Mouse (Mus musculus) forelimb bud, embryonic 11.5 days (tissue): ENCODE results near the gene Rbfox3.
A peak's percentile ranks its signal among the peaks of the same experiment; 100 is the strongest.

Experiments
- DNase-seq: peaks from one replicate; pipeline ENCODE4 v3.0.0-alpha.2; 2012; ENCODE audit warnings: low read depth, low spot score

Gene Rbfox3

DNA sequence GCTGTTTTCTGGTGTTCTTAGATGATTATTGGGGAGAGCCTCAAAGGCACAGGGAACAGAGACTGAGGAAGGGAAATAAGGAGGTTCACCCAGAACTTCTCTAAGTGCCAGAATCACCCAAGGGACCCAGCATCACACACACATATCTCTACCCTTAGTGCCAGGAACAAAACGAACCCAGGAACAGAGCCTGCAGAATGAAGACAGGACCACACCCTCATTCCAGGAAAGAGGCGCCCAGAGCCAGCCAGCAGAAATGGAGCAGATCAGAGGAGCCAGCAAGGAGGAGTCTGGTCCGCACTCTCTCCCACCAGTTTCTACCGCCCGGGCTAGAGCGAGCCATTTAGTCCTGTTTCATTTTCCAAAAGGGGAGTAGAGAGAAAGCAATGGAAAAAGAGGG, 358.4 kb downstream of the Rbfox3 start:
- DNase-seq: no peak

DNA sequence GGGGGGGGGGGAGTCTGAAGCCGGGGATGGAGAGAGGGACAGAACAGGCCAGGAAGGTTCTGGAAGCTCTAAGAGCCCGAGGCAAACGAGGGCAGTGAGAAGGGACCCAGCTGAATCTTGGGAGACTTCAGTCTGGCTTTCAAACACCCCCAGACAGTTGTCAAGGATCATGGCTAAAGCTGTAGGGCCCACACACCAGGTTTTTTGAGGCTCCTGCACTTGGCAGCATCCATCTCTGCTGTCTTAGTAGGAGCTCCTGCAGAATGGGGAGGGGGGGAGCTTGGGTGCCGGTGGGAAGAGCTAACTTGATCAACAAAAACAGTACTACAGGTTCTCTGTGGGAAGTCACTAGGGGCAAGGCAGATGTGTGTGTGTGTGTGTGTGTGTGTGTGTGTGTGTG, 358.9 kb downstream of the Rbfox3 start:
- DNase-seq: no peak

DNA sequence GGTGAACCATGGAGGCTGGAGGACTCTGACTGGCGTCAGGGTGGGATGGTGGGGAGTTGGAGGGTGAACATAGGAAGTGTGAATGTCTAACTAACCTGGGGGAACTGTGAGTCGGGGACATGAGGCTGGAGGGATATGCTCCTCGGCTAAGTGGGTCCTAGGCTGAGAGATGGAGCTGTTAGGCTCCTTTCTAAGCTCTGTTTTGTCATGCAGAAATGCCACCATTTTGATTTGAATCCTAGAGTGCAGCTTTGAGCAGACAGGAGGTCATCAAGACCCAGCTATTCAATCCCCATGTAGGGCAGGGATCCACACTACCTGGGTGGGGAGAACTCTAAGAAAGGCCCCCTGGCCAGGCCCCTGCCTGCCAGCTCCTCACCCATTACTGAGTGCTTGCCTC, 359.7 kb downstream of the Rbfox3 start:
- DNase-seq: no peak

DNA sequence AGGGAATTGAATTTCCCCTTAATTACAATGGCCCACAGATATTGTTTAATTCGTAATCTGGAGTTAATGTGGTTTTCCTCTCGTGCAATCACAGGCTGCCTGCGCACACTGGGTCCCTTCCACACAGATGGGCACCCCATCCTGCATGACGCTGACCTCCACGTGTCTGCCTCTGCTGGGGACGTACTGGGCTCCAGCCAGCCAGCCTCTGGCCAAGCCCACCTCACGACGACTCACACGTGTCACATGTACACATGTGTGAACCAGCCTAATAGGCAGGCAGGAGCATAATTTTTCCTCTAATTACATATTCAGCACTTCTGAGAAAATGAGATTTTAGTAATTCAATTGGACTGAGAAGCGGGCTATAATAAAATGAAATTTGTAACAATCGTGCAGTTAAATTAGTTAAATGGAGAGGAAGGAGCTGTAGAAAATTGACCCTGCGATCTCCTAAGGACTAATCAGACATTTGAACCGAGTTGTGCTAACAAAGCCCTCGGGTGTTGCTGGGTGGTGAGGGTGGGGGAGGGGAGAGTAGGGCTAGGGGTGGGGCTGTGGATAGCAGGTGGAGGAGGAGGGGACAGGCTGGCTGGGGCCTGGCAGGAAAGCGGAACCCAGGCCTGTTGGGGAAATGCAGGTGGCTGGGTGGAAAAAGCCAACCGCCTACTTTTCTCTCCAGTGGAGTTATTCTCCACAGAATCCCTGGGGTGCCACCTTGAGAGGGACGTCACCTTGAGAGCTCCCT, 360.4 kb downstream of the Rbfox3 start:
- no peak for DNase-seq

DNA sequence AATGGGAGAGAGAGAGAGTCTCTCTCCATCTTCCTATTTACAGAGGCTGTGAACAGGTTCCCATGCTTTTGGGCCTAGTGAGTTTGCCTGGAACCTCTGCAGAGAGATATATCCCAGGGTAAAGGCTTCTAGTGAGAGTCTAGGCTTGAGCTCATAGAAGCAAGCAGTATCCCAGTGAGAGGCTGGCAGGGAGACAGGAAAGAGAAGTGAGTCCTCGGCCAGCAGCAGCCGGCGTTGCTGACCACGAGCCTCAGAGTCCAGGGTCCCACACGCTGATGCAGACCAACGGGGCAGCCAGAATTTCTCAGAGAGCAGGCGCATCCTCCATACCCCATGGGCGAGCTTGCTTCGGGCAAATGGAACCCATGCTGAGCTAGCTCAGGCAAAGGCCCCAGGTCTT, 363.2 kb downstream of the Rbfox3 start:
- no peak for DNase-seq

DNA sequence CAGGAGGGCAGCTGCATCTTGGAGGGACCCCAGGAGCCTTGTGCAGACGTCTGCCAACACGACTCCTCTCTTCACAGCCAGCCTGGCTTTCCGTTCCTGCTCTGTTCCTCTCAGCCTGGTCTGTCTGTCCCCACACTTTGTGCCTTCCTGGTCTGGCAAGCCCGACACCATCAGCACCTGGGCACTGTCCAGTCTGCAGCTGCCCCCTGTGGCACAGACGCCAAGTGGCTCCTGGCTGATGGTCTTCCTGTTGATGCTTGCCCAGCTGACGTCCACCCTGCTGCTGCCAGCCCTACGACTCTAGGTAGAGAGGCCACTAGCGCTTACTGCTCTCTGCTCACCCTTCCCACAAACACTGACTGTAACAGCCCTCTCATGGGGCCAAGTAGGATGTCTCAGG, 365.1 kb downstream of the Rbfox3 start:
- DNase-seq: no peak

DNA sequence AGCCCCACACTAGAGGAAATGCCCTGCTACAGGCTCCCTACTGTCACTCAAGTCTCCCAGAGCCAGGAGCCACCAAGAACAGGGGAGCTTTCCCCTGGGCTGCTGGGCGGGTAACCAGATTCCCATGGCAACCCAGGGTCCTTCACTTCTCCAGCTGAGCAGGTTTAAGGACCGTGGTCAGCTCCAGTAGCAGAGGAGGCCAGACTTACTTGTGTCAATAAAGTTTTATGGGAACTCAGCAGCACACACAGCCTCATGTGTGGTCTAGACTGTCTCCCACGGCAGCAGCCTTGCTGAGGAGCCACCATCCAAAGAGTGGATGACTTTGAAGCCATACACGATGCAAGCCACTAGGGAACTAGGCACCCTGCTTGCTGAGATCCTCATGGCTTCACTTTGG, 365.7 kb downstream of the Rbfox3 start:
- peak; percentile 54 for DNase-seq

DNA sequence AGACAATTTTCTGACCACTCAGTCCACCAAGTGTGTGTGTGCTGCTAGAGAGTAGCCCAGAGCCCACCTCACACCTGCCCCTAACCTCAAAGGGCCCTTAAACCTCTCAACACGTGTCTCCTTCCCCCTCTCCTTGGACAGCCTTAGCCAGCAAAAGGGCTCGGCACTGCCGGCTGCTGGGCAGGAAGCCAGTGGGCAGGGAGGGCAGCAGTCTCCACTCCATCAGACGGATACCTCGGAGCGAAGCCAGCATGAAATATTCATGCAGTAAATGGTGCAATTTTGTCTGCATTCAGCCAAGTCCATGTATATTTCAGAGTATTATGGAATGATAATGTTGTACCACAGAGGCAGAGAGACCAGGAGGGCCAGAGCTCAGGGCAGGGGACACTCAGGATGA, 366.8 kb downstream of the Rbfox3 start:
- DNase-seq: no peak

DNA sequence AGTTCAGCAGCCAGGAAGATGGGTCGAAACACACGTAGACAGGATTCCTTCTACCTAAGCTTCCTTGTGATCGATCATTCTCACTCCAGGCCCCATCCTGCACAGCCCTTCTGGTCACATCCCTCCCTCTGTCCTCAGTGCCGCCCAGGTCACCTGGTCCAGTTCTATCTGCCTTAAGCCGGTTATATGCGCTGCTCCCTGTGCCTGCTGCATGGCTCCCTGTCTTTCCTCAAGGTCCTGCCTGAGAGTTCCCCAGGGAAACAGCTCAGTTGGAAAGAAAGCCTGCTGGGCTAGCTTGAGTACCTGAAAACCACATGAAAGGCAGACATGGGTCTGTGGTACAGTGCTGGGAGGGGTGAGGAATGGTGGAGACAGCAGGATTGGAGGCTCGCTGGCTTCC, 368.5 kb downstream of the Rbfox3 start:
- no peak for DNase-seq

DNA sequence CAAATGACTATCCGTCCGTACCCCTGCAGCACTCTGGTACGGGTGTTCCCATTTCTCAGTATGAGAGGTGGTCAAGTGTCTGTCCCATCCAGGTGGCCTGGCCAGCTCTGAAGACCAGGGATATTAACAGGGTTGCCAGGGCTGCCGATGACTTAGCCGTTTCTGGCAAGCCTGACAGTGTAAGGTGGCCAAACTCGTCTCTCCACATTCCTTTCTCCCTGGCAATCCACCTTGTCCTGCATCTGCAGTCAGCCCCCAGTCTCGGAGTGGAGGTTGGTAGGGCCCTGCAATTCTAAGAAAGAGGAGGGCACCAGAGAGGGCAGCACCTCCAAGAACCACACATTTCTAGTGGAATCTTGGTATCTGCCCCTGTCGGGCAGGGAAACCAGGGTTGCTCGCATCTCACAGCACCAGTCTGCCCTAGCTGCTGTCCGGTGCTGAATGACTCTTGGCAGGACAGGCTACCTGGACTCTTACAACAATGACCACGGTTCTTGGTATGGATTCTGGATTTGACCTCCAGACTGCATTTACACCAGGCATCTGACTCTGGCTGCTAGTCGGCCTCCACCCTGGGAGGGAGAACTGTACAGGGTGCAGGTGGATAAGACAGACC, 370.9 kb downstream of the Rbfox3 start:
- DNase-seq: peak; percentile 34

DNA sequence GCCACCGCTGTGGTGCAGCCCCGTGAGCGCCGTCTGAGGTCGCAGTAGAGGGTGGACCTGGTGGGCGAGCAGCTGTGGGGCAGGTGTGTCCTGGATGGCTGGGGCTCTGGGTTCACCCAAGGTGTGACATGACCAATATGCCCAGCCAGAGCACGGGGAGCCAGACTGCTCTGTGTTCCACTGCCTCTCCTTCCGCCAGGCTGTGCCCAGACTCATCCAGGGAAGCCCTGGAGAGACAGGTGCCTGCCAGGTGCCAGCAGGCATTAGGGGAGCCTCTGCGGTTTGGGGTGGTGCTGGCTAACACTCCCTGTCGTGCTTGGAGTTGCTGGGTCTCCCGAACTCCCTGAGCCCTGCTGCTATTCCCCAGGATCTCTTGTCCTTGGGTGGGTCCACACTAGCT, 373.4 kb downstream of the Rbfox3 start:
- no peak for DNase-seq

DNA sequence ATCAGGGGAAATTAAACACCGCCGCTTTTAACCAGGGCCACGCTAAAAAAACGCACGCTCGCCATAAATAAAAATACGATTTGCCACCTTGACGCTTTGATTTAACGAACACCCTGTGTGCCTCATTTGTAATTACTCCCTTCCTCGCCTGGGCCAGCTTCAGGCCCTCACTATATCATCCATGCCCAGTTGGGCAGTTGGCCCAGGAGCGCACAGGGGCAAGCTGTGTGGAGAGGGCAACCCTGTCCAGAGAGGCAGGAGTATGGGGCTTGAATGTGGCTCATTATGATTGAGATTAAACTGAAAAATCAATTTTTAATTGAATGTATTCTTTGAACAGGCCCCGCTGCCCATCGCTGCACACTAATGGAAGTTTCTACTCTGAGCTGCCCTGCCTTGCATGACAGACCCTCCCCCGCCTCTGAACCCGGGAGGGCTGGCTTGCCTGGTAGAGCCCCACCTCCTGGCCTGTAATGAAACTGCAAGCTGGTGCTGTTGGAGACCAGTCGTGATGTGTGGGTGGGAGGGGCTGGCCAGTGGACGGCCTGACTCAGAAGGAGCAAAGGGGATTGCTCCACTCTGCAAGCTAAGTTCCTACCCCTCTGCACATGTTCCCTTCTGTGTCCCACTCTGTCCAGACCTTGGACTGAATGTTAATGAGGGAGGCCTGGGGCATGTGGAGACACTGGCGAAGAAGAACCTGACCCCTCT, 376.9 kb downstream of the Rbfox3 start:
- peak; percentile 57 for DNase-seq

DNA sequence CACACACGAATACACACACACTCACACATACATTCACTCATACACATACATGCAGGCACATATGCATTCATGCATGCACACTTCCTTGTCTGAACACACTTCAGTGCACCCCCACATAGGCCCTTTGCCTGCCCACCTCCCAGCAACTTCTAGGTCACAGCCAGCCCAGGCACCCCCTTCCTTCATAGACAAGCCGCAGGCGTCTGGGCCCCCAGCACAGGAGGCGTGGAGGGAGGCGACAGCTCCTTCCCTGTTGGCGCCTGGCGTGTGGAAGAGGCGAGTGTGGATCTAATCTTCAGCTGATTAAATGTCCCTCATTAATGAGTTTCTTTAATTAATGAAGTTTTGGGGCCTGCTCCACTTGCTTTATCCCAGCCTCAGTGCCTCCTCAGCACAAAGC, 381.1 kb downstream of the Rbfox3 start:
- no peak for DNase-seq

DNA sequence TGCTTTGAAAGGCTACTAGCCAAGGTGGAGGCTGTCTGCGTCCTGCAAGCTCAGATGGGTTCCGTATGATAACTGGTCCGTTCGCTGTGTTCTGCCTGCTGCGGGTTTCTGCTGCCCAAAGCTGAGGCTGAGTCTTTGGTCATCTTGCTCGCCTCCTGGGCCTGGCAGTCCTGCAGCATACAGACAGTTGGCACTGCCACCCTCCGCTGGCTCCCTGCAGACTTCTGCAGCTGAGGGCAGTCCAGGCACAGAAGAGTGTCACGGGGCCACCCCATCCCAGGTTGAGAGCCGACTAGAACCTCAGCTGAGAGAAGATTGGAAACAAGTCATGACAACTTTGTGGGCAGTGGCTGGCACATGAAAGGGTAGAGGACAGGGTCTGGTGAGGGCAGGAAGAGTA, 382.6 kb downstream of the Rbfox3 start:
- no peak for DNase-seq

DNA sequence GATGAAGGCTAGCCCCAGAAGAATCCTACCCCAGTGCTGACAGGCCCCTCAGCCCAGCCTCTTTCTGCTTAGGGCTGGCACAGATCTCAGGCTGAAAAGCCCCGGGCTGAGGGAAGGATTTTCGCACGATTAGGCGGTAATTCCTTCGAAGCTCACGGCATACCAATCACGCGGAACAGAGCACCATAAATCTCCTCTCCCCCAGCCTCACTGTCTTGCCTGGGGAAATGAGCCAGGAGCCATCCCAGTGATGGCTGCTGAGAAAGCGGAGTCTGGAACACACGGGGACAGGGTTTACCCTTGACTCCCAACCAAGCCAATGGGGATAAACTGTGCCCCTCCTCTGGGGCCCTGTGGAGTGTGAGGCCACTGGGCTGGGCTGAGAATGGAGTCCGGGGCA, 386.3 kb downstream of the Rbfox3 start:
- DNase-seq: no peak

DNA sequence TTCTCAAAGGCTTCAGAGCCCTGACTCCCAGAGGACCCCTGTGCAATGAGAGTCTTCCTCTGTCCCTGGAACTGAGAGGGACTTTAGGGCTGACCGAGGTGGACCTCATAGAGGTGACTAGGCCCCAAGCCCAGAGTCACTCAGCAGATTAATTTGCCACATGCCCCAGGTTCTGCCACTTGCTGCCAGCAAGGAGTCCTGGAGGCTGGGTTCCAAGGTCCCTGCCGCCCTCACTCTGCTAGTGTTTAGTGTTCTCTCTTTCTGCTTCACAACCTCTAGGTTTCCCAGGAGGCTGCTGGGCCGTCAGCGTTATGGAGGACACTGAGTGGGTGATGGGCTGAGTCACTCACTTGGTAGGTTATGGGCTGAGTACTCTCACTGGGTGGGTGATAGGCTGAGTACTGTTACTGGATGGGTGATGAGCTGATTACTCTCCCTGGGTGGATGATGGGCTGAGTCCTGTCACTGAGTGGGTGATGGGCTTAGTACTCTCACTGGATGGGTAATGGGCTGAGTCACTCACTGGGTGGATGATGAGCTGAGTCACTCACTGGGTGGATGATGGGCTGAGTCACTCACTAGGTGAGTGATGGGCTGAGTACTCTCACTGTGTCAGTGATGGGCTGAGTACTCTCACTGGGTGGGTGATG, 387.8 kb downstream of the Rbfox3 start:
- no peak for DNase-seq

DNA sequence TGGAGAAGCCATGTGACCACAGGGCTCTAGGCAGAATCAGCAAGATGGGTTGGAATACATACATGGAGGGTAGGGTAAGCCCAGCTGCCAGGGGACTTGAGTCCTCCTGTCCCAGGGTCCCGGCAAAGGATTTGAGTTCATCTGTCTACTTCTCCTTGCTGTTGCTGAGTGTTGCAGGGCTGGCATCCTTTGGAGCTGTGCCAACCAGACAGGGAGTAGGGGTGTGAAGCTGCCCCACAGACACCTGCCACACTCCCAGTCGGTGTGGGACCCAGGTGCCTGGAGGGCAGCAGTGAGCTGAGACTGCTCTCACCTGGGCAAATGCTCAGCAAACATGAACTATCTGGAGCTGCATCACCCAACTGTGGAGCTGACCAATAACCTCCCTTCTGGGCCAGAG, 390.5 kb downstream of the Rbfox3 start:
- DNase-seq: no peak

DNA sequence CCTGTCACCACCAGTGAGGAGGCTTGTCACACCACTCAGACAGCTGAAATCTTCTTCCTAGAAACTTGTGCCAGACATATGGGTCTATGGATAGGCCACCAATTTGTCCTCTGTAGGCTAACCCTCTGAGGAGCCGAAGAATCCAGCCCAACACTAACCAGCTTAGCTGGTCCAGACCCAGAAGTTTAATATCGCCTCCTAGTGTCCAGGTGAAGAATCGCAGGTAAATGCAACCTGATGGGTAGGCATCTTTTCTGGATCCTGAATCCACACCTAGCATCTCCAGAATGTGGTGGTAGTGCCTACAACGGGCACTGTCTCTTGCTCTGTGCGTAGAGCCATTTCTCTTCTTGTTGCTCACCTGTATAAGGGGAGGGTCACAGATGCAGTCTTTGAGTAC, 391.1 kb downstream of the Rbfox3 start:
- DNase-seq: peak; percentile 6

DNA sequence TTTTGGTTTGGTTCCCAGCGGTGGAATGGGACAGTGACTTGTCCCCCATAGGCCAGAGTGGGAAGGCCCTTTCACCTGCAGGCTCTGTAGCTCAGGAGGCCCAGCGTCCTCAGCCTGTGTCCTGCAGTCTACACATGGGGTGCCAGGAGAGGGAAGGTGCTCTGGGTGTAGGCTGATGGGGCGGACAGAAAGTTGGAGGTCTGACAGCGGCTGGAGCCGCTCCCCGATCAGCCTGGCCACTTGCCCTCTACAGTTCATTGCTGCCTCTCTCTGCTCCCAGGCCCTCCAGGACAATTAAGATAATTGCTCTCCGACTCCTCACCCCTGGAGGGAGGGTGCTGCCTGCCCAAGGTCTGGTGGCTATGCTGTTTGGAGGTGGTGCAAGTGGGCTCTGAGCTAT, 392.7 kb downstream of the Rbfox3 start:
- DNase-seq: no peak

DNA sequence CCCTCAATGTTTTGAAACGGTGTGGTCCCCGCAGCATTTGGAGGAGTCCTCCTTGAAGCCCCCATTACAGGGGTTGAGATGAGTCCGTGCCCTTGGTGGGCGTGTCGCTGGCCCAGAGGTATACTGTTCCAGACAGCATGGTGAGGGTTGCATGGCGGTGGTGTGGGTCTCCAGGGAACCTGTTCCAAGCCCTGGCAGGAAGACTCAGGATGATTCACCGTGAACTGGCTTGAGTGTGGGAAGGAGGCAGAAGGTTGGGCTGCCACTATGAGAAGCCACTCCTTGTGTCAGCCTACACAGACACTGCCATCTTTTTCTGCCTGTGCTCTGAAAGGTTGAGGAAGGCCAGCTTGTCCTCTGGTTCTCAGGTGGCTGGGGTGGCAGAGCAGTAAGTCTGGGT, 393.5 kb downstream of the Rbfox3 start:
- DNase-seq: no peak

DNA sequence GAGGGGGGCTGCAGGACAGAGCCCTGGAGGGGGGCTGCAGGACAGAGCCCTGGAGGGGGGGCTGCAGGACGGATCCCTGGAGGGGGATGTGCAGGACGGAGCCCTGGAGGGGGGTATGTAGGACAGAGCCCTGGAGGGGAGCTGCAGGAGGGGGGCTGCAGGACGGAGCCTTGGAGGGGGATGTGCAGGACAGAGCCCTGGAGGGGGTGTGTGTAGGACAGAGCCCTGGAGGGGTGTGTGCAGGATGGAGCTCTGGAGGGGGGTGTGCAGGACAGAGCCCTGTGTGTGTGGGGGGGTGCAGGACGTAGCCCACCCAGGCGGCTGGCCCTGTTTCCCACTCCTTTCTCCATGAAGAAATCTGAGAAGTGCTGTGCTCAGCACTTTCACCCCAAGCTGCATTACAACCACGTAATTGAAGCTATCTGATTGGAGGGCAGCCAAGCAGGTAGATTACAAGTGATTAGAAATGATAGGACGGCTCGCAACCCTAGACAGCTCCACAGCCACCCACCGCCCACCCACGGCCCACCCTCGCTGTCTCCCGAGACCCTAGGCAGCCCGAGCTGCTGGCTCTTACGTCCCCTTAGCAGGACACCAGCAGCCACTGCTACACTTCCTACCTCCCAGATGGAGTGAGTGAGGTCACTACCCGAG, 399.0 kb downstream of the Rbfox3 start:
- no peak for DNase-seq

DNA sequence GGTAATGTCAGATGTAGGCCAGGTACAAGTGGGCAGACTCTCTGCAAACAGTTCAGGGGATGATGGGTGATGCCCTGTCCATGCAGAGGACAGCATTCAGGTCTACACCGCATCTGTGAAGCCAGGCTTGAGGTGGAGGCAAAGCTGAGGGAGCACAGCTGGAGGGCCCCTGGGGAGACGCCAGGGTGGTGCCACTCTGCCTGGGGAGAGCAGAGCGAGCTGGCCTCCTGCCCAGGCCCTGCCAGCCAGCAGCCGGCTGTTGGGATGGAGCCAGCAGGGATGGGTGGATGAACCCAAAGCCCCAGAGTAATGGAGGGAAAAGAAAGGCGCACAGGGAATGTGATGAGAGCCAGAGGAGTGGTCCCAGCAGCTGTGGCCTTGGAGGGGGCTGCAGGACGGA, 399.5 kb downstream of the Rbfox3 start:
- no peak for DNase-seq
